Mouse (Mus musculus) R1 (cell line): ENCODE results near the gene Ubl4b.
A peak's percentile ranks its signal among the peaks of the same experiment; 100 is the strongest.

Experiments used
- DNase-seq: peaks from one replicate; pipeline ENCODE4 v3.0.0-alpha.2; 2018; ENCODE audit warnings: low read depth, low spot score

Ubl4b gene

GRCm38 (mm10) chr3:107524547-107524946, 30.3 kb downstream of the Ubl4b start:
- peak; percentile 19 for DNase-seq

- no peak for DNase-seq
These were observed 33.9 kb downstream of the Ubl4b start for GRCm38 (mm10) chr3:107520931-107521330.

- DNase-seq, result peak; percentile 51
These were observed 37.2 kb downstream of the Ubl4b start, which contains the start of gene Slc6a17 for GRCm38 (mm10) chr3:107517631-107518108. Gene Slc6a17 (minus strand): TSS chr3:107518018.

GRCm38 (mm10) chr3:107516776-107517630, 37.9 kb downstream of the Ubl4b start:
- peak; percentile 78 for DNase-seq

- DNase-seq, result no peak
These were observed 38.9 kb downstream of the Ubl4b start for GRCm38 (mm10) chr3:107515989-107516388.

GRCm38 (mm10) chr3:107511416-107511815, 43.5 kb downstream of the Ubl4b start:
- DNase-seq, result no peak

GRCm38 (mm10) chr3:107508696-107509095, 46.2 kb downstream of the Ubl4b start:
- DNase-seq, result no peak

- DNase-seq, result no peak
These were observed 46.9 kb downstream of the Ubl4b start for GRCm38 (mm10) chr3:107507966-107508365.

GRCm38 (mm10) chr3:107506531-107506930, 48.3 kb downstream of the Ubl4b start:
- DNase-seq, result no peak

- no peak for DNase-seq
These were observed 49.2 kb downstream of the Ubl4b start for GRCm38 (mm10) chr3:107505464-107506367.

- DNase-seq, result no peak
These were observed 50.3 kb downstream of the Ubl4b start for GRCm38 (mm10) chr3:107504542-107504941.

GRCm38 (mm10) chr3:107503716-107504115, 51.2 kb downstream of the Ubl4b start:
- DNase-seq, result no peak
